Mouse (Mus musculus): ENCODE results near the gene Tbc1d23.

DNA sequence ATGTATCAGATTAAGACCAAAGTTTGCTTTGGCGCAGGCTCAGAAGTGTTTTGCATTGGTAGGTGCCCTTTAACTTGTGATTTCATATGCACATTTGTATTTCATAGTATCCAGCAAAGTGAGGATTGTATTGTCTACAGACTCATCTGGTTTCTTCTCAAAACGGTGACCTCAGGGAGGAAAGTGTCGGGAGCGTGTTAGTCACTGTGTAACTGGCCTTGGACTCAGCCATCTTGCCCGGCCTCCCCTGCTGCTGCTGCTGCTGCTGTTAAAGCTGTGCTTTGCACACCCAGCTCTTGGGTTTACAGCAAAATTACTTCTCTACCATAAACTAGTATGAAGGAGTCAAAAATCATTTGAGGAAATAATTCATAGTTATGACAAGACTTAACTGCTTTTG, 86.6 kb downstream of the Tbc1d23 start:
- TF ChIP-seq POLR2A (IDR thresholded peaks at IDR 0.05; ENCODE audit: borderline replicate concordance, insufficient read depth, low read length) (no peak), CTCF (IDR thresholded peaks at IDR 0.05; ENCODE audit: borderline replicate concordance, insufficient read depth, low read depth, low read length) (no peak)

Measured in cerebellum, adult 2 months (tissue).